Mouse (Mus musculus): Measurements from ENCODE around the gene Cpsf7. TPM values are rescaled to one million over a fixed set of nuclear protein-coding genes. Genes with fewer than 3 reads are reported as not detected.

Cpsf7 gene
- polyA plus RNA-seq, 1 experiment from 2014 or later, result 51.6 TPM

DNA sequence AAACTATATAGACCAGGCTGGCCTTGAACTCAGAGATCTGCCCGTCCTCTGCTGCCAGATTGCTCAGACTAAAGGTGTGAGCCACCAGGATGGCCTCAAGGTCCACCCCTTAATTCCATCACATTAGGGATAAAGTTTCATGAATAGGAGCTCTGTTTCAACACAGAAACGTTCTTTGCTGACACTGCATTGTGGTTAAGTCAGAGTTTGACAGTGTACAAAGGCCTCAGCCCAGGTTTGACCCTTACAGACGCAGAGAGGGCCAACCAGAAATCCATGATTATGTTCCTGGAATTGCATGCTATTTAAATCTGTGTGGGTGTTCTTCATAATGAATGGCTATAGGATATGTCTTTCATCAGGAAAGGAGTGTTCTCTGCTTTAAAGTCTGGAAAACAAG, 65.2 kb downstream of the Cpsf7 start:
- peaks cover 26% of the 10 kb centered on the region for H3K36me3 ChIP-seq
- 68% methylated on average over 3 of the region's 3 CpGs for WGBS
- H3K4me3 ChIP-seq, result no peak overlapping the region
- H3K4me1 ChIP-seq, result no peaks in the 10 kb centered on the region
- no peak for ATAC-seq (replicated peaks)
- no peaks in the 10 kb centered on the region for H3K27me3 ChIP-seq
- H3K9ac ChIP-seq (replicated peaks), result no peak overlapping the region
- no peak overlapping the region for H3K4me2 ChIP-seq (replicated peaks)
- H3K9me3 ChIP-seq, result no peaks in the 10 kb centered on the region
- H3K27ac ChIP-seq (replicated peaks), result no peak overlapping the region

GRCm38 (mm10) chr19:10591659-10592377, 66.8 kb downstream of the Cpsf7 start:
- H3K36me3 ChIP-seq, result peaks cover 31% of the 10 kb centered on the region
- ATAC-seq (replicated peaks), result no peak
- H3K9ac ChIP-seq (replicated peaks), result no peak overlapping the region
- H3K27ac ChIP-seq (replicated peaks), result no peak overlapping the region
- 92% methylated on average over 6 of the region's 6 CpGs for WGBS
- H3K9me3 ChIP-seq, result no peaks in the 10 kb centered on the region
- H3K4me3 ChIP-seq, result no peak overlapping the region
- no peaks in the 10 kb centered on the region for H3K27me3 ChIP-seq
- H3K4me1 ChIP-seq, result no peaks in the 10 kb centered on the region
- H3K4me2 ChIP-seq (replicated peaks), result no peak overlapping the region

Other genes with a start within 250 kb of the Cpsf7 start
- gene Dagla, start 220.4 kb upstream of the Cpsf7 start, polyA plus RNA-seq (2015; fragmentation: Nextera tagmentation; extraction: Ambion mirVana), result 6.7 and 6.8 TPM in 2 replicates
- 8.9 and 10.3 TPM in 2 replicates for gene Syt7, start 136.2 kb upstream of the Cpsf7 start, polyA plus RNA-seq (2015; fragmentation: Nextera tagmentation; extraction: Ambion mirVana)
- 0.40 and 1.1 TPM in 2 replicates for gene Lrrc10b, start 67.8 kb upstream of the Cpsf7 start, polyA plus RNA-seq (2015; fragmentation: Nextera tagmentation; extraction: Ambion mirVana)
- gene Ppp1r32, start 42.3 kb upstream of the Cpsf7 start, polyA plus RNA-seq (2015; fragmentation: Nextera tagmentation; extraction: Ambion mirVana), result 1.5 and 3.0 TPM in 2 replicates
- 62.7 and 63.1 TPM in 2 replicates for gene Sdhaf2, start 876 bp downstream of the Cpsf7 start, polyA plus RNA-seq (2015; fragmentation: Nextera tagmentation; extraction: Ambion mirVana)
- 43.3 and 47.8 TPM in 2 replicates for gene Tmem216, start 31.0 kb downstream of the Cpsf7 start, polyA plus RNA-seq (2015; fragmentation: Nextera tagmentation; extraction: Ambion mirVana)
- 18.8 and 21.3 TPM in 2 replicates for gene Cyb561a3, start 51.9 kb downstream of the Cpsf7 start, polyA plus RNA-seq (2015; fragmentation: Nextera tagmentation; extraction: Ambion mirVana)
- 39.0 and 40.5 TPM in 2 replicates for gene Tmem138, start 52.1 kb downstream of the Cpsf7 start, polyA plus RNA-seq (2015; fragmentation: Nextera tagmentation; extraction: Ambion mirVana)
- 264 and 270 TPM in 2 replicates for gene Ddb1, start 80.1 kb downstream of the Cpsf7 start, polyA plus RNA-seq (2015; fragmentation: Nextera tagmentation; extraction: Ambion mirVana)
- gene Tkfc, start 80.4 kb downstream of the Cpsf7 start, polyA plus RNA-seq (2015; fragmentation: Nextera tagmentation; extraction: Ambion mirVana), result 23.8 and 24.0 TPM in 2 replicates
- gene Vwce, start 108.9 kb downstream of the Cpsf7 start, polyA plus RNA-seq (2015; fragmentation: Nextera tagmentation; extraction: Ambion mirVana), result 0.38 and 0.39 TPM in 2 replicates
- not detected in 2 replicates for gene Pga5, start 152.8 kb downstream of the Cpsf7 start, polyA plus RNA-seq (2015; fragmentation: Nextera tagmentation; extraction: Ambion mirVana)
- gene Vps37c, start 163.5 kb downstream of the Cpsf7 start, polyA plus RNA-seq (2015; fragmentation: Nextera tagmentation; extraction: Ambion mirVana), result 39.3 and 41.1 TPM in 2 replicates
- gene Cd5, start 213.7 kb downstream of the Cpsf7 start, polyA plus RNA-seq (2015; fragmentation: Nextera tagmentation; extraction: Ambion mirVana), result 0.22 and 0.26 TPM in 2 replicates

Data from forebrain, embryonic 15.5 days (tissue).